Mouse (Mus musculus): ENCODE measurements around the gene Acat3.
A peak's percentile ranks its signal among the peaks of the same experiment; 100 is the strongest.
"Not testable (repeated sequence)": the region's sequence is repeated elsewhere in the genome, so short reads cannot be mapped to it uniquely, and the experiment has no call there.

The Acat3 gene

GRCm38 (mm10) chr17:12916588-12917380 lies 23.6 kb downstream of the Acat3 start:
- DNase-seq (ENCODE audit: low read depth, low spot score): peak; percentile 82

DNA sequence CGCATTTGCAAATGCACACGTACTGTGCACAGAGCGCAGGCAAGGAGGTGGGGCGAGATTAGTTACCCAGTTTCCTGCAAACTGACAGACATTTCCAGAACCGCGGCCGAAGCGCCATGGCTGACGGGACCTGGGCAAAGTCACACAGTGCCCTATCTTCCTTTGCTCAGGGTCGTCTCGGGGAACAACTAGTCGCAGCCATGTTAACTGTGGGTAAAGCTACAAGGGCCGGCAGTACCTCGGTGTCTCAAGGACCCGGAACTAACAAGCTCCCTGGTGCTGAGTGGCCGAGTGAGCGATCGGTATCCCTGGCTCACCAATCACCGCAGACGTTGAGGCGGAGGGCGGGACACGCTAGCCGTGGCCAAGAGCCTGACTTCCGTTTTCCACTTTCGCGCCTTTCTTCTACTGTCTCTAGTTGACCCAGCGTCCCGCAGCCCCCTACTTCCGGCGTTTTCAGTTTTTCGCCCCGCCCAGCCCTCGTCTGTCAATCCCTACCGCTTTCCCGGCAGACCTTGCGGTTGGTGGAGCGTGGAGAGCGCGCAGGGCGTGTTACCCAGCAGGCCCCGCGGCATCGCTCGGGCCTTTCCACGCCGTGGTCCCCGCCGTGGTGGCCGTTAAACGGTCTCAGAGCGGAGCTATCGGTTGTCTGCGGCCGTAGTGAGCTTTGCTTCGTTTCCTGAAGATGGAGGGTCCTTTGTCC lies 24.4 kb downstream of the Acat3 start, which contains the start of gene Mrpl18:
Gene Mrpl18, minus strand, starts transcription at position 465 of the 703 bp plus-strand sequence.
- DNase-seq (ENCODE audit: low read depth, low spot score): peak; percentile 99

- no peak for DNase-seq (ENCODE audit: low read depth, low spot score)
Measured at GRCm38 (mm10) chr17:12915488-12915880, 24.9 kb downstream of the Acat3 start, which contains the start of gene Tcp1. TSS of gene Tcp1 (plus strand) at chr17:12915701.

GRCm38 (mm10) chr17:12910391-12910790 lies 30.0 kb downstream of the Acat3 start:
- DNase-seq (ENCODE audit: low read depth, low spot score): no peak

- DNase-seq (ENCODE audit: low read depth, low spot score): no peak
Measured at GRCm38 (mm10) chr17:12909361-12910280, 30.8 kb downstream of the Acat3 start, which contains the start of gene Pnldc1. TSS of gene Pnldc1 (minus strand) at chr17:12910230.

DNA sequence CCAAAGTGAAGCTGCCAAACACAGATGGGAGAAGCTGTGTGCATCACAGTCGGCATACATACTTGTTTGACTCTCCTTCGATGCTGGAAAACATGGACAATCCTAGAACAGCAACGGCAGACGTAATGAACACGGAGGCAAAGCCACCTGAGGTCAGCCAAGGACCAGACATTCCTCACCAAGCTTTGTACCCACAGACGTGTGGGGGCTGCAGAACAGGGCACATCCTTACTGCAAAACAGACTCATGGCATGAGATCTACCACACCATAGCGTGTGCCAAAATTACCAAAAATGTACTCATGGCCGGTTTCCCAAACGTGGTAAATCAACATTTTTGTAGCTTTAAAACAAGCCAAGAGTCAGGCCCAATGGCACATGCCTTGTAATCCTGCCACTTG lies 34.0 kb downstream of the Acat3 start:
- DNase-seq (ENCODE audit: low read depth, low spot score): no peak

DNA sequence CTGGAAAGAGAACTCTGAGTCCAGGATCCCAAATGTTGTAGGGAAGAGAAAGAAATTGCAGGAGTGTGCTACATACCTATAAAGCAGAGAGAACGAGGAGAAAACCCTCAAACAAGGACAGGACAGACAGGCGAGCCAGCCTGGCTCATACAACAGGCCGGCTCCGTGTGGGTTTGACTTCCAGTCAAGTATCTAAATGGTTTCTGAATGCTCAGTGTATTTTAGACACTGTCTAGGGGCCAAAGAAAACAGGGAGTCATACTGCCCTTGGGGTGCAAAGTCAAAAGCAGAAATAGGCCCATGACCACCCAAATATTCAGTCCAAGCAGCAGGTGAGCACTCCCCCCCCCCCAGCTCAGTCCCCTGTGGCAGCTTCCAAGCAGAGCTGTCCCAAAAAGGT lies 34.6 kb downstream of the Acat3 start:
- no peak for DNase-seq (ENCODE audit: low read depth, low spot score)

GRCm38 (mm10) chr17:12904349-12904748 lies 36.1 kb downstream of the Acat3 start:
- no peak for DNase-seq (ENCODE audit: low read depth, low spot score)

- no peak for DNase-seq (ENCODE audit: low read depth, low spot score)
Measured at GRCm38 (mm10) chr17:12903372-12904333, 36.7 kb downstream of the Acat3 start.

GRCm38 (mm10) chr17:12902291-12902690 lies 38.1 kb downstream of the Acat3 start:
- DNase-seq (ENCODE audit: low read depth, low spot score): no peak

- DNase-seq (ENCODE audit: low read depth, low spot score): not testable (repeated sequence)
Measured at GRCm38 (mm10) chr17:12898607-12899006, 41.8 kb downstream of the Acat3 start.

DNA sequence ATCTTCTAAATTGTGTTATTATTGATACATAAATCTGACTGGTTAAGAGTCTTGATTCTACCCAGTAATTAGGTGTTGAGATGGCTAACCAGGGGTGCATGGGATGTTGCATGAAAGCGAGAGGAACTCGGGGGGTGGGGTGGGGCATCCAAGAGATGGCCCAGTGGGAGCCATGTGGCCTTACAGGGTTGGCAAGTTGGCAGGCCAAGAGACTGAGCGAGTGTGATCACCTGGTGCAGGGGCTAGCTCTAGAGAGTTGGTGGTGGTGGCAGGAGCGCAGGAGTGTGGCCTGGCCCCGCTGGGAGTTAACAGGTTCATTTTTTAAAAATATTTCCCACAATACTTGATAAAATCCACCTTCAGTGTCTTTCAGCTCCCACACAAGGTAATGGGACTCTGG lies 42.7 kb downstream of the Acat3 start:
- no peak for DNase-seq (ENCODE audit: low read depth, low spot score)

DNA sequence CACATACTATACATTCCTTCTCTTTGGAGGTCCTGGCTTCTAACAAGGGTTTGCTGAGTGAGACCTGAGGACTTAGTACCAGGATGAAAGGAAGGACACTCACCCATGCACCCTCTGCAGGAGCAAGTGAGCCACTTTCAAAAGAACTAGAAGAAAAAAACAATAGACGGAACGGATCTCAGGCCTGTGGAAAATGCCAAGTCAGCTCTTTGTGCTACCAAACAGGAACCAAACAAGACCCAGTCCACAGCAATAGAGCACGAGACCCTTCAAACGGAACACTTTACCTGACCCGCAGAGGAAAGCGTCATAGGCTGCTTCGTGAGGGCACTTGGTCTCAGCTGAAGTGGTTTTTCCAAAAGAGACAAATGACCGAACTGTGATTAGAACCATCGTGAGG lies 48.4 kb downstream of the Acat3 start:
- no peak for DNase-seq (ENCODE audit: low read depth, low spot score)

GRCm38 (mm10) chr17:12891054-12891453 lies 49.3 kb downstream of the Acat3 start:
- DNase-seq (ENCODE audit: low read depth, low spot score): no peak

DNA sequence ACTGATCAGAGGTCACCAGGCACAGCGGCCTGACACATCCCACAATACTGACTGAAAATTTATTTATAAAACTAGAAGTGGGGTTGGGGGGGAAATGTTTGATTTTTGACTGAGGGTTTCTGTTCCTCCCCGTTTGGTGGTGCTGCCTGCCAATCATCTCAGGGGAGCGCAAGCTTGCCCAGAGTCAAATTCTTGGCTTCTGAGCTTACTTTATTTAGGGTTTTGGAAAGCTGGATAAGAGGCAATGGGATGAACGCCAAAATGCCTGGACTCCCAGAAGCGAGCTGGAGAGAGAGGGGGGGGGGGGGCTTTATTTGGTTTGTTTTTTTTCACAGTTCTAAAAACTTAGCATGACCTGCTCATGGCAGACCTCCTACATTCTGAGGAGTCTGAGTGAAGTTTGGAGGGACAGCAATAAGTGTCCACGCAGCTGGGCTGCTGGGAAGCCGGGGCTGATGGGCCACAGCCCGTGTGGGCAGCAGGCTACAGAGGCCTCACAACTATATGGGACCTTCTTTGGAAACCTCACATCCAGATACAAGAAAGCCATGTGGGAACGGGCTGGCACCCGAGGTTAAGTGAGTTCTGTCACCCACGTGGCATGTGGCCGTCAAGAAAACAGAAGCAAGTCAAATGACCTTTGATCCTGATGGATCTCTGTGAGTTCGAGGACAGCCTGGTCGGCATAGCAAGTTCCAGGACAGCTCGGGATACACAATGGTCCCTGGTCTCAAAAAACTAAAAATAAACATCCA lies 53.2 kb downstream of the Acat3 start:
- no peak for DNase-seq (ENCODE audit: low read depth, low spot score)

DNA sequence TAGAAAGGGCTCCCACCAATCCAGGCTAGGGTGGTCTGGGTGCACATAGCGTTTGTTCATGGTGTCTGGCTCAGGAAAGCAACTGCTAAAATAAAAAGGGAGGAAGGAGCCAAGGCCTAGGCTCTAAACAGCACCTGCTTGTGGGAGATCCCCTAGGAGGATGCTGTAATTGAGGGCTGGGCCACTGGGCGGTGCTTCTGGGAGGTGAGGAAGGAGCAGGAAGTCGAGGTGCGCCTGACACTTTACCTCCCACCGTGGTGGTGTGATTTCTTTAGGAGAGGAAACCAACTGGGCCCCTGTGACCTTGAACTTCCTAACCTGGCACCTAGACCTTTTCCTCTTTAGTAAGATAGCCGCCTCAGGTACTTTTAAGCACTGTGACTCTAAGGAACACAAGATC lies 53.8 kb downstream of the Acat3 start:
- DNase-seq (ENCODE audit: low read depth, low spot score): peak; percentile 71

DNA sequence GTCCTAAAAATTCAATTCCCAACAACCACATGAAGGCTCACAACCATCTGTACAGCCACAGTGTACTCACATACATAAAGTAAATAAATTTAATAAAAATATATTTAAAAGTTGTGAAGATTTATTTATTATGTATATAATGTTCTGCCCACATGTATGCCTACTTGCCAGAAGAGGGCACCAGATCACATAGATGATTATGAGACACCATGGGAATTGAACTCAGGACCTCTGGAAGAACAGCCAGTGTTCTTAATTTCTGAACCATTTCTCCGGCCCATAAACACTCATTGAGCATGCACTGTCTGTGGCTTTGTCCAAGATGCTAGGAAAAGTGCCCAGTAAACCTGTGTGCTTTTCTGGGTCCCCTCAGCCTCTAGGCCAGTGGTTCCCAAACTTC lies 59.2 kb downstream of the Acat3 start:
- DNase-seq (ENCODE audit: low read depth, low spot score): no peak

DNA sequence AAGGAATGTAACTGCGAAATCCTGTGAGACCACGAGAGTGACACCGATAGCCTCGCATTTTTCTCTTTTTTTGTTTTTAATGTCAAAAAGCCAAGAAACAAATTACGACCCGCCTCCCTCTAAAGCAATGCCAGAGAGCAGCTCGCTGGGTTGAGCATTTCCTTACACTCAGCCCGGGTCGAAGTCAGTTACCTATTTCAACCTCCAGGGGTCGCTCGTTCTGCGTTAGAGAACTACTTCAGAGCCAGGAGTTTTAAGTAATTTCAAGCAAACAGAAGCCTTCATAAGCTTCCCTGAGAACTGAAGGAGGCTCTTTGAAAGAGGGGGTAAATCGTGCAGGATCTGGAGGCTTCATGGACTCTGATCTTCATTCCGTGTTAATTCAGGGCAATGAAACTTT lies 60.2 kb downstream of the Acat3 start:
- DNase-seq (ENCODE audit: low read depth, low spot score): peak; percentile 82

DNA sequence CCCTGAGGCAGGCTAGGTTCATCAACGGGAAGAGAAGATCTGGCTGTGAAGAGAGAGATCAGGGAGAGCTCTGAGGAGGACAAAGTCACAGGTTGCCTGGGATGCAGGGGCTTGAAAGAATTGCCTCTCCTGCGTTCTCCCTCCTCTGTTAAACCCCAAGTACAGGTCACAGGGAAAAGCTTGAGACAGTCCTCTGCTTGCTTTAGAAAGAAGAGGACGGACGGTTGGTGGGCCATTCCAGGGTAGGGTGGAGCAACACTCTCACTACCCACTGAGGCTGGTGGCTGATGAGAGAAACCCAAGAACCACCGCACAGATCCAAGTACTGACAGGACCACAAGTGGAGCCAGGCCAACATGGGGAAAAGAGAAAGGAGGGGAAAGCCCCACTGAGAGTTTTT lies 64.7 kb downstream of the Acat3 start, which contains the start of gene Mrgprh:
Gene Mrgprh, plus strand, starts transcription at position 301 of the 400 bp plus-strand sequence.
- DNase-seq (ENCODE audit: low read depth, low spot score): no peak

Measured in CD4-positive helper T cell, adult 2 months (primary cell).